Mouse (Mus musculus) liver, postnatal 0 days (tissue): ENCODE measurements around the gene Nrxn2. TPM values are rescaled to one million over a fixed set of nuclear protein-coding genes. Genes with fewer than 3 reads are reported as not detected.

Source experiments
- ATAC-seq: fragments of 200-750 bp; cut with Nextera tagmentation; 2 replicates; pipeline ENCODE4 v1.8.0; 2017; ENCODE audit warnings: mild to moderate bottlenecking, moderate library complexity
- DNase-seq: peaks from one replicate; pipeline ENCODE4 v3.0.0-alpha.2; 2016
- H3K27ac ChIP-seq: fragments of 300-500 bp; sonication (generic); 2 replicates; pipeline ENCODE4 v1.5.1; 2014; ENCODE audit warnings: antibody characterized with exemption, moderate library complexity, mild to moderate bottlenecking, low read depth
- H3K27me3 ChIP-seq: fragments of 300-500 bp; sonication (generic); 2 replicates; pipeline ENCODE4 v1.6.1; 2014; ENCODE audit warnings: low read length, control low read depth, mixed read lengths; ENCODE audit not compliant: insufficient read depth
- H3K36me3 ChIP-seq: fragments of 300-500 bp; sonication (generic); replicated peaks from 2 replicates; pipeline ENCODE4 v1.6.1; 2014; ENCODE audit warnings: mild to moderate bottlenecking, control low read depth, low read length, moderate library complexity, mixed read lengths; ENCODE audit not compliant: insufficient read depth
- H3K4me1 ChIP-seq: fragments of 300-500 bp; sonication (generic); 2 replicates; pipeline ENCODE4 v1.6.1; 2014; ENCODE audit warnings: antibody characterized with exemption, mild to moderate bottlenecking, control low read depth; ENCODE audit not compliant: insufficient read depth
- H3K4me2 ChIP-seq: fragments of 300-500 bp; sonication (generic); 2 replicates; pipeline ENCODE4 v1.6.1; 2014; ENCODE audit warnings: low read depth, mild to moderate bottlenecking, low read length, moderate library complexity, mixed read lengths
- H3K4me3 ChIP-seq: fragments of 300-500 bp; sonication (generic); 2 replicates; pipeline ENCODE4 v1.5.1; 2014; ENCODE audit warnings: low read depth, low read length
- H3K9ac ChIP-seq: fragments of 300-500 bp; sonication (generic); replicated peaks from 2 replicates; pipeline ENCODE4 v1.6.1; 2014; ENCODE audit warnings: mild to moderate bottlenecking, moderate library complexity
- H3K9me3 ChIP-seq: fragments of 300-500 bp; sonication (generic); 2 replicates; pipeline ENCODE4 v1.6.1; 2016; ENCODE audit warnings: mild to moderate bottlenecking, control low read depth, low read length, mixed read lengths
- CTCF ChIP-seq: sonication (generic); IDR thresholded peaks from 2 replicates; pipeline ENCODE4 v1.5.1; 2016; ENCODE audit warnings: antibody characterized with exemption, low read depth
- EP300 ChIP-seq: IDR thresholded peaks from 2 replicates; pipeline ENCODE4 v1.6.1; 2016; ENCODE audit warnings: antibody characterized with exemption, low read depth, mild to moderate bottlenecking
- WGBS: fragments of 180-500 bp; shearing (Covaris S2); extraction: QIAGEN DNeasy Blood & Tissue Kit; methylation state at CpG from one replicate; pipeline ENCODE4 v1.1.7; 2014; ENCODE audit not compliant: insufficient replicate concordance; 5-methylcytosine and 5-hydroxymethylcytosine counted together
- polyA plus RNA-seq: library from polyadenylated mRNA; unstranded; fragments of >200 nt; fragmentation: Nextera tagmentation; extraction: Ambion mirVana; gene quantifications from 2 replicates; pipeline ENCODE4 v1.2.1, GENCODE M21; 2015

Nrxn2 gene
- 0.96 and 0.97 TPM in 2 replicates for polyA plus RNA-seq

DNA sequence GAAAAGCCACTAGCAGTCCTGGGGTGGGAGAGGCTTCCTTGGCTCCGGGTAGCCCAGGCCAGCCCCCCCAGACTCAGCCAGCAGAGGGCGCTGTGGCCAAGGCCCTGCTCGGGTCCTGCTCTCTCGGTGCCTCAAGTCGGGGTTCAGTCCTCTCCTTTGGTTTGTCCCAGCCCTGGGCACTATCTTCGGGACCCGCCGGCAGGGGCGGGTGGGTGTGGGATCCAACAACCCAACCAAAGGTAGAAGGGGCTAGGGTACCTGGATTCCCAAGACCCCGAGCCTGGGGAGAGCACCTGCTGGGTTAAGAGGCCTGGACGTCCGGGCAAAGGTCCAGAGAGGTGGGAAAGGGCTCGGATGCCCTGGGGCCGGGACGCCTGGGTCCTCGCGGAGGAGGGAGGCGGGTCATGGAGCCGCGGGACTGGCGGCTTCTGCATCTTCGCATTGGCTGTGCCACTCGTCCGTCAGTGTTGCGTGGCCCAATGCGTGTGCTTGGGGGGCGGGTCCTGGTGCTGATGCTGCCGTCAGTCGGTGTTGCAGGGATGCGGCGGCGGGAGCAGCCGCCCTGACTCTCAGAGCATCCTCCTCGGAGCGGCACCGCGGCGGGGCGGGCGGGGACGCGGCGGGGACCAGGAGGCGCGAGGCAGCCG is at the start of gene Nrxn2:
Nrxn2 (plus strand) TSS at position 499 of the 647 bp plus-strand sequence.
- Histone ChIP-seq H3K27ac (no peak within 1 kb of the TSS), H3K4me1 (peaks cover 6% of the 10 kb centered on the region; the same call in 1 of the 2 replicates), H3K9ac (peak within 1 kb of the TSS; percentile 34; the same call in 1 of the 2 replicates), H3K4me2 (peak within 1 kb of the TSS; percentile 81), H3K9me3 (no peaks in the 10 kb centered on the region), H3K27me3 (peaks cover 44% of the 10 kb centered on the region), H3K4me3 (peak within 1 kb of the TSS; percentile 42), H3K36me3 (no peaks in the 10 kb centered on the region)
- WGBS = under 1% methylated on average over 34 of the region's 46 CpGs
- peak; percentile 87 for DNase-seq
- TF ChIP-seq EP300 (no peak), CTCF (peak; percentile 90)
- peak; percentile 87 for ATAC-seq

DNA sequence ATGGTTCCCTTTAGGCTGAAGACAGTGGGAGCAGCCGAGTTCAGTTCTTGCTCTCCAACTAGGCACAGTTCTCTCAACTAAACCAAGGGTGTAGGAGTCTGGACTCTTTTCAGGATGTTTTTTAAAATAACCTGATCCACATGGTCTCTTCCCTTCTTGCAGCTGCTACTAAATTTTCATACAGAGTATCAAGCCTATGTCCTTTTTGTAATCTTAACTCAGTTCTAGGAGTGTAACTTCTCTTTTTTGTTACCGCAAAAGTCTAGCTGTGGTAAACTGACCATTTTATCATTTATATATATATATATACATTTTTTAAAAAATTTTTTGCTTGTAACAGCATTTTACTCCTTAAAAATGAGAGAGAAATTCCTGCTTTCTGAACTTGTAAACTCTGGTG is 48.4 kb upstream of the Nrxn2 start:
- WGBS = 78% methylated on average over 2 of the region's 2 CpGs

DNA sequence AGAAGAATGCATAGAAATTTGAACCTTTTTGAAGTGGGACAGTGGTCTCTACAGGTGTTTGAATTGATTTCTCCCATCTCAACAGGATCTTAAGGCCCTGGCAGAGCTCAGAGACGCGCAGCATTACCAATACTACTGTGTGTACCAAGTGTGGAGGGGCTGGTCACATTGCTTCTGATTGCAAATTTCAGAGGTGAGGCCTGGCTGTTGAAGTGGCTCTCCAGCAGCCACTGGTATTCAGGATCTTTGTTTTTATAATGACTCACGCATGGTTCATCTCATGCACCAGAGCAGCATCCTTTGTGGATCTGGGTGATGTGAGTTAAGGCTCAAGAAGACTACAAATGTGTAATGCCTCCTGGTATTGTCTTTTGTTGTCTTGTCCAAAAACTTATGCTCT is 46.1 kb upstream of the Nrxn2 start:
- Histone ChIP-seq H3K9me3 (no peaks in the 10 kb centered on the region), H3K27ac (no peak overlapping the region), H3K36me3 (peaks cover 98% of the 10 kb centered on the region), H3K9ac (no peak overlapping the region), H3K4me3 (no peak overlapping the region), H3K4me2 (no peak overlapping the region), H3K27me3 (no peaks in the 10 kb centered on the region), H3K4me1 (no peaks in the 10 kb centered on the region)
- DNase-seq (no peak), ATAC-seq (no peak)
- WGBS = 94% methylated on average over 3 of the region's 3 CpGs
- TF ChIP-seq CTCF (no peak), EP300 (no peak)

More for the DNA sequence above, 48.4 kb upstream of the Nrxn2 start:
- H3K9me3 ChIP-seq = no peaks in the 10 kb centered on the region
- TF ChIP-seq CTCF (no peak), EP300 (no peak)
- no peaks in the 10 kb centered on the region for H3K27me3 ChIP-seq
- H3K9ac ChIP-seq = no peak overlapping the region
- ATAC-seq (no peak), DNase-seq (no peak)
- no peak overlapping the region for H3K4me2 ChIP-seq
- peaks cover 12% of the 10 kb centered on the region for H3K4me1 ChIP-seq
- H3K36me3 ChIP-seq = peaks cover 96% of the 10 kb centered on the region
- no peak overlapping the region for H3K27ac ChIP-seq
- H3K4me3 ChIP-seq = no peak overlapping the region

DNA sequence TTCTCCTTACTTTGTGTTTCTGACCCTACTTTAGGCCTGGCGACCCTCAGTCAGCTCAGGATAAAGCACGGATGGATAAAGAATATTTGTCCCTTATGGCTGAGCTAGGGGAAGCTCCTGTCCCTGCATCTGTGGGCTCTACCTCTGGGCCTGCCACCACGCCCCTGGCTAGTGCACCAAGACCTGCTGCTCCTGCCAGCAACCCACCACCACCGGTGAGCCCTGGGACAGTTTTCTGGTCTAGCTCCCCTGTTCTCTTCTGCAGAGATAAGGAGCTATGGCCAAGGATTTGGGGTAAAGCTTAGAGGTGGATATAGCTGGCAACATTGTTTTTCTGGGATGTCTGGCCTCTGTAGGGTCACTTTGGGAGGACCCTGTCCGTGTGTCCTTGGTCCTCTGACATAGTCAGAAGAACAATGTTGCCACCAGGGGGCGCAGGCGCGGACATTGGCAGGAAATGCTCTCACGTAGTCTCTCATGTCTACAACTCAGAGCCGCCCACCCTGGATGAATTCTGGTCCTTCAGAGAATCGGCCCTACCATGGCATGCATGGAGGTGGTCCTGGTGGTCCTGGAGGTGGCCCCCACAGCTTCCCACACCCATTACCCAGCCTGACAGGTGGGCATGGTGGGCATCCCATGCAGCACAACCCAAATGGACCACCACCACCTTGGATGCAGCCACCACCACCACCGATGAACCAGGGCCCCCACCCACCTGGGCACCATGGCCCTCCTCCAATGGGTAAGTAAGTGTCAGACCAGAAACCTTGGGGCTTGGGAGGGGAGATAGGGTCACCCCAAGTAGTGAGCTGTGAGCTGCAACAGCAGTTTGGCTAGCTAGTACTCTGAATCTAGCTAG is 44.8 kb upstream of the Nrxn2 start:
- no peaks in the 10 kb centered on the region for H3K9me3 ChIP-seq
- H3K4me2 ChIP-seq = no peak overlapping the region
- DNase-seq (peak; percentile 88), ATAC-seq (peak; percentile 55)
- no peak overlapping the region for H3K4me3 ChIP-seq
- no peak overlapping the region for H3K27ac ChIP-seq
- no peaks in the 10 kb centered on the region for H3K4me1 ChIP-seq
- WGBS = 60% methylated on average over 12 of the region's 12 CpGs
- TF ChIP-seq CTCF = peak; percentile 87
- TF ChIP-seq EP300 = no peak
- H3K27me3 ChIP-seq = no peaks in the 10 kb centered on the region
- H3K36me3 ChIP-seq = peaks cover 98% of the 10 kb centered on the region
- no peak overlapping the region for H3K9ac ChIP-seq

DNA sequence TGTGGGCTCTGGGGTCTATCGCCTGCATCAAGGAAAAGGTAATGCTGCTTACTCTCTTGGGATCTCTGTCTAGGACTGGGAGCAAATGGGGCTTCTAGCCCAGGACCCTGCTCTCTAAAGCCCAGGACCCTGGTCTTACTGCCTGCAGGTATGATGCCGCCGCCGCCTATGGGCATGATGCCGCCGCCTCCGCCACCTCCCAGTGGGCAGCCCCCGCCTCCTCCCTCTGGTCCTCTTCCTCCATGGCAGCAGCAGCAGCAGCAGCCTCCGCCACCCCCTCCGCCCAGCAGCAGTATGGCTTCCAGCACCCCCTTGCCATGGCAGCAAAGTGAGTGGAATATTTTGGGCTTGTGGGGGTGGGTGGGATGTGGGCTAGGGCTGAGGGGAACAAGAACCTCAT is 44.0 kb upstream of the Nrxn2 start:
- TF ChIP-seq CTCF (no peak), EP300 (no peak)
- no peak for DNase-seq

More for the DNA sequence above, 44.0 kb upstream of the Nrxn2 start:
- Histone ChIP-seq H3K9me3 (no peaks in the 10 kb centered on the region), H3K4me3 (no peak overlapping the region), H3K27ac (no peak overlapping the region), H3K4me1 (no peaks in the 10 kb centered on the region), H3K27me3 (no peaks in the 10 kb centered on the region), H3K36me3 (peaks cover 92% of the 10 kb centered on the region), H3K9ac (no peak overlapping the region), H3K4me2 (no peak overlapping the region)
- 98% methylated on average over 10 of the region's 10 CpGs for WGBS
- no peak for ATAC-seq
